Mouse (Mus musculus) embryo, embryonic 10 days (tissue): ENCODE results near the gene Tma16.

Source experiments
- DNase-seq: peaks from one replicate; pipeline ENCODE4 v3.0.0-alpha.2; 2015; ENCODE audit warnings: low spot score

Gene Tma16

GRCm38 (mm10) chr8:66486084-66486763 is at the start of gene Tma16:
Gene Tma16 (minus strand): TSS chr8:66486530.
- peak; percentile 80 for DNase-seq

DNA sequence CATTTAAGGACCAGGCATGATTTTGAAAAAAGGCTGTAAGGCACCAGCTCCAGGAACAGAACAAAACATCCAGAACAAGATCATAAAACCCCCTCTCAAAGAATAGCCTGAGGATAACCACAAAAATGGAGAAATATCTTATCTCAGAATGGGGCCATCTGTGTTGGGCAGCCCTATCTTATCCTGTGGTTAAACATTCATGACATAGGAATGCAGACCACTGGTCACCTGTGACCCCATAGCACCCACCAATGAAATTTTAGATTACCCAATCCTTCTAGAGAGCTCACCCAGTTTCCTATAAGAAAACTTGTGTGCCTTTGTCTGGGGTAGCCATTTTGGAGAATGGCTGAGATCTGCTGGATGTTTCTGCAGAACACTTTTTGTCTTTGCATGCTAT is 34.2 kb upstream of the Tma16 start:
- DNase-seq: no peak

DNA sequence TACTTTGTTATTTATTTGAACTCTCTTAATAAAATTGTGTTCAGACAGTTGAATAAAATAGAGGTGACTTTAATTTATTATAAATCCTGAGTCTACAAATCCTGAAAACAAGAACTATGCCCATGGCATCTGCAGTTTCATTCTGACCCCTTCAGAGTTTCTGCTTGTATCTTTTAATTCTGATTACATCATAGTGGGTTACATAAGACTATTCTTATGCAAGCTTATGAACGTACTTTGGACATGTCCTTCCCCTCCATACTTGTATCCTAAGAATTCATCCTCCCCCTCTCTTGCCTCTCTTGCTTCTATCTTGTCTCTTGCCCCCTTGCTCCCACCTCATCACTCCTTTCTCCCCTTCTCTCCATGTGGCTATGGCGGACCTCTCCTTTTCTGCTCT is 32.8 kb upstream of the Tma16 start:
- DNase-seq: no peak

DNA sequence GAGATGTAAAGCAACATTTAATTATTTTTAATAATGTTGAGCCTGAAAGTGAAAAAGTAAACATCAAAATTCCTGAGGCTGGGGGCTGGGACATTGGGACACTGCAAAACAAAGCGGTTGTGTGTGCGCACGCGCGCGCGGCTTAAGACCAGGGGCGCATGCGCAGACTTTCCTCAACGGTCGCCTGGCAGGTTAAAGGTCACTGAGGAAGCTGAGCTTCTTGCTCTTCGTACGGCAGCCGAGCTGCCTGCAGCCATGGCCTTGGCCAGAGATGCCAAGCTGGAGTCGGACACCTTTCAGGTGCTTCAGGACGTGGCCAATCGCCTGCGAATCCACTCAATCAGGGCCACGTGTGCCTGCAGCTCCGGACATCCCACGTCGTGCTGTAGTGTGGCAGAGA is 25.2 kb upstream of the Tma16 start, which contains the start of gene Tktl2:
Tktl2 (plus strand) TSS at position 220 of the 400 bp plus-strand sequence.
- no peak for DNase-seq

GRCm38 (mm10) chr8:66503381-66503780 is 17.1 kb upstream of the Tma16 start:
- no peak for DNase-seq

DNA sequence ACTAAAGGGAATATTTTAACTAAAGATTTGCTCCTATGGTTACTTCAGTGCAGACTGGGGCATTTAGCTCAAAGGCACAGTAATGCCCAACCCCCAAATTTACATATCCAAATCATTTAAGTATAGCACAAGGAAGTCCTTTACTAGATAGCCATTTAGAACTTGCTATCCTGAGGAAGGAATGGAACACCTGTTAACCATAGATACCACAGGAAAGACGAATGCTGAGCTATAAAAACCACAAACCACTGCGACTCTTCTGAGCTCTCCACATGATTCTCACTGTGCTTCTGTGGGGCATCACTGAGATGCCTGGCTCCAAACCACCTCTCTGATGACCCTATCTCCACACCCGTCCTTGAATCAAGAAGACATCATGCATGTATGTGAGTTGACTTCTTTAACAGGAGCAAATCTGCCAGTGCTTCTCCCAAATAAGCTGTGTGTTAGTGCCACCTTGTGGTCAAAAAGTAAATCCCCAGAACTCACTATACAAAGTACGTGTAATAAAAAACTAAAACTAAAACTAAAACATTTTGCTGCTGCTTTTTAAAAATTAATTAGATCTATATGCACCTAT is 10.8 kb upstream of the Tma16 start:
- DNase-seq: peak; percentile 73

GRCm38 (mm10) chr8:66495726-66496125 is 9.4 kb upstream of the Tma16 start:
- DNase-seq: peak; percentile 72

DNA sequence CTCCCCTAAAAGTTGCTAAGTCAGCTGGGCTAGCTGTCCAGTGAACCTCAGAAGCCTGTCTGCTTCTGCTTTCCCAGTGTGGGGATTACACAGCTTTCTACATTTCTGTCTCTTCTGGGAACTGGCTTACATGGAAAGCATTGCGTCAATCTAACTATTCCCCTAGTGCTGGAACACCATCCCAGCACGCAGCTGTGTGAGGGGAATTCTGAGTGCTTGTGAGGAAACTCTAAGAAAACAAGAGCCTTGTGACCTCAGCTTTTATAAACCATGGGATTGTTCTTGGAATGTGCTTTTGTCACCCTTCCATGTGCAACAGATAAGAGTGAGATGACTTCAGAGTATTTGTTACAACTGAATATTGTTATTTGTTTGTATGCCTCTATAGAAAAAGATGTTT is 8.2 kb upstream of the Tma16 start:
- no peak for DNase-seq

DNA sequence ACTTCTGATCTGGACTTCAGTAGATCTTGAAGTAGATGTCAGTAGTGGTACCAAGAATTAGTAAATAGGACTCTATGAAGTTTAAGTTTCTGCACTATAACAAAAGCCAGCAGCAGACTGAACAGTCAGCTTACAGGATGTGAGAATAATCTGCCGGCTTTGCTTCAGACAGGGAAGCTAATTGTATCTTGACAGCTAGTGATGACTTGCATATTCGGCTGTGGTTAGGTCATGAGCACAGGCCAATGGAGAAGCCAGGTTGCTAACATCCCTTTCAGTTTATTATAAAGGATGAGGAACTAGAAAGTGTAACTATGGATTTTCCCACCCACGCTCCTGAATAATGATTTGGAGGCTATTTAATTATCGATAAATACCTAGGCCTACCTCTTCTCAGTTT is 4.3 kb upstream of the Tma16 start:
- DNase-seq: no peak

DNA sequence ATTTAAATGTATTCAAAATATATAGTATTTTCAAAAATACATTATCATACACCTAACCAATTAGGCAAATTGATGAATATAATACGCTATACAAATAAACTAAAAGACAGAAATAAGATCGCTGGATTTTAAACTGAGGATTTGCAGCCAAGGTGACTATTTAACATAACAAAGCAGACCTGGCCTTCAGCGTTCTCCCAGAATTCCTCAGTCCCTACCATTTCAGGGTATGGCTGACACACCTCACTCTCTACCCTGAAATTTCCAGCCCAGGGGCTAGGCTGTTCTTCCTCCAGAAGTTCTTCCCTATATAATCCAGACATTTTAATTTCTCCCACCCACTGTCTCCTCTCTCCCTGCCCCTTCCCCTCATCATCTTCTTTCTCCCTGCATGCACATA is 2.2 kb upstream of the Tma16 start:
- no peak for DNase-seq

- DNase-seq: no peak
These were observed 9.4 kb downstream of the Tma16 start for GRCm38 (mm10) chr8:66476880-66477279.

DNA sequence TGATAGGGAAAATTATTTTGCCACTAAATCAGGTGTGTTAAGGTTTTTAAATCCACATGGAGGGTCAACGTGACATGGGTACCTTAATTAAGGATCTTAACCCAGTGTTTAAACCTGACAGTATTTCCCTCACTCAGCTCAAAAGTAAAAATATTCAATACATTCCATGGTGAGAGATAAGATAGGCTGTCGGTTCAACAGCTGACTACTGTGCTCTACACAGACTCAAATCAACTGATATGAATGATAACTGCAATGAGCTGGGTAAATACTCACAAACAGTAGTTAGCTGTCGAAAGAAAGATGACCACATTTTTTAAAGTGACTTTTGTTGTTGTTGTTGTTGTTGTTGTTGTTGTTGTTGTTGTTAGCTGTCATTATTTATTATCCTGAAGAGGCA is 16.5 kb downstream of the Tma16 start:
- DNase-seq: no peak

DNA sequence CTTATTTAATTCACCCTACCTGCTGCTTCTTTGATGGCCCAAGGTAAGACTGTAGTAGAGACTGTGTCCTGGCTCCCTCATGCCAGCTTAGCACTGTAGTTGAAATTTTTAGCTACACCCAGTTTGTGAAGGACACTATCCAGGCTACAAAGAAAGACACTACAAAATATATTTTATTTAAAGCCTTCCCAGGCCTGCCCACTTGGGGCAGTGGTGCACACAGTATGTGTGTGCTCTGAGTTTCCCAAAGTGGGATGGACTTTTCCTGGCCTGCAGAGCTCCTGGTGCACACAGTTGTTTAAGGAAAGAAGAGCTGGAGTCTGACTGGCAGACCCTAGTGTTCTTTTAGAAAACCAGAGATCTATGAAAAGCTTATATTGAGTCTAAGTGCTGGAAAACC is 29.3 kb downstream of the Tma16 start:
- DNase-seq: no peak

DNA sequence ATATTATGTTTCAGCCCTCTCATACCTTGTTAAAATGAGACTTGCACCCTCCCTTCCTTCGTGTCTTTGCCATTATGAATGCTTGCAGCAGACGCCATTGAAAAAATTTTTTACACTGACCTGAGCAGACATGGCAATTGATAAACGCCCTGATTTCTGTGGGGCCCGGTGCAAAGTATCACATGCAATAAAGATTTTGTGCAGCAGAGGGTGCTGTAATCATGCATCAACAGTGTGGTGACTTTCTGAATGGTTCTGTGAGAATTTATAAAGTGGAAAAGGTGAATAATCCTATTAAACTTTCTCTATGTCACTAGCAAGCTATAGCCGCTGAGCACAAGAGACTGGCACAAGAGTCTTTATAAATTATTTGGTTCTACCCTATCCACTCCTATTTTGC is 35.6 kb downstream of the Tma16 start:
- peak; percentile 37 for DNase-seq

DNA sequence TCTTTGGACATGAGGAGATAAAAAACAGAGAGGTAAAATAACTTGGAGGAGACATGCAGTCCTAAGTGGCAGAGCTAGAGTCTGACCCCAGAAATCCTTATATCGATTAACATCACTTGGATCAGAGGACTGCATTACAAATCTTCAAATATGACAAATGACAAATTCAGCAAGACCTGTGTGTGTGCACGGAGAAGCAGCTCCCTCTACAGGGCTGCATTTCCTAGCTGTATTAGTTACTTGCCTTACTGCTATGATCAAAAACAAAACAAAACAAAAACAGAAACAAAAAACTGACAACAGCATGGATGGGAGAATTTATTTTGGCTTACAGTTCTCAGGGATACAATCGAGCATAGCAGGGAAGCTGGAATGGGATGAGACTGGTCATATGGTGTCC is 41.0 kb downstream of the Tma16 start:
- no peak for DNase-seq

DNA sequence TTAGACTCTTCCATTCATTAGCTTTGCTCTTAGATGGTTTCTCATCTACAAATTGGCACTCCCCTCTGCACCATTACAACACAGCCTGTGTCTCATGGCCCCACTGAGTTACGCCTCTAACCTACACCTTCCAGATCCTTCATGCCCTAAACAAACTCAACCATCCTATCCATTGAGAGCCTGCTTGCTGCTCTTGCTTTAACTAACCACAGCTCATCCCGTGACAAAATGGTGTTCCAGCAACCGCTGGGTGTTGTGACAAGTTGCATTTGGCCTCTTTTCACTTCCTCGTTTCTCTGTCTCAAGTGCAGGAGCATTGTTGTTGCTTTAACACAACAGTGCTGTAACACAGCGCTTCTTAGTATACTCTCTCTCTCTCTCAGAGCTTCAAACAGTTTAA is 42.2 kb downstream of the Tma16 start:
- DNase-seq: no peak

DNA sequence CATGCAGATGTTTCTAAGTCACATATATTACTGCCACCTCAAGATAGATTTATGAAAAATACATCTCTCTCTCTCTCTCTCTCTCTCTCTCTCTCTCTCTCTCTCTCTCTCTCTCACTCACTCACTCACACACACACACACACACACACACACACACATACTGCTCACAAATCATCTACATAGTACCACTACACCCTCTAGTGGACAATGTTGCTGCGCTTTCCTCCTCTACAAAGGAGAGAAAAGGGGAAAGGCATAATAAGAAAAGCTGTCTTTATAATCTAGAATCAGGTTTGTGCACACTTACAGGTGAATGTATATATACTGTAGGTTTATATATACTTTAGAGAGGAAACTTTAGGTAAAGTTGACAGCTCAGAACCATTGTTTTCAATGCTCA is 43.6 kb downstream of the Tma16 start:
- DNase-seq: peak; percentile 68

DNA sequence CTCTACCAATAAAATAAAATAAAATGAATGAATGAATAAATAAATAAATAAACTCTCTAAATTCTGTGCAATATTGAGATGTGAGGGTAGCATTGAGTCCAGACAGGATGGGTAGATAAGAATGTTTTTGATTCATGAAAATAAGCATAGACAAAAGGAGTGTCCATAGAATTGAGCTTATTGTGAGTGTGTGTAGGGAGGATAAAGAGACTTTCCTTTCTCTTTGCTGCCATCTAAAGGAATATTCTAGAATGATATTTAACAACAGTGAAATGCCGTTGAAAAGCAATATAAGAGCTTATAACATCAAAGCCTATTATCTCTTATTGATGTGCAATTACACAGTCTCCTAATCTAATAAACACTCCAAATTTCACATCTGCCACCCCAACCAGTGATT is 45.2 kb downstream of the Tma16 start:
- DNase-seq: no peak

GRCm38 (mm10) chr8:66438468-66438867 is 47.9 kb downstream of the Tma16 start:
- no peak for DNase-seq

GRCm38 (mm10) chr8:66437929-66438328 is 48.4 kb downstream of the Tma16 start:
- DNase-seq: no peak

GRCm38 (mm10) chr8:66436804-66437203 is 49.5 kb downstream of the Tma16 start:
- no peak for DNase-seq

DNA sequence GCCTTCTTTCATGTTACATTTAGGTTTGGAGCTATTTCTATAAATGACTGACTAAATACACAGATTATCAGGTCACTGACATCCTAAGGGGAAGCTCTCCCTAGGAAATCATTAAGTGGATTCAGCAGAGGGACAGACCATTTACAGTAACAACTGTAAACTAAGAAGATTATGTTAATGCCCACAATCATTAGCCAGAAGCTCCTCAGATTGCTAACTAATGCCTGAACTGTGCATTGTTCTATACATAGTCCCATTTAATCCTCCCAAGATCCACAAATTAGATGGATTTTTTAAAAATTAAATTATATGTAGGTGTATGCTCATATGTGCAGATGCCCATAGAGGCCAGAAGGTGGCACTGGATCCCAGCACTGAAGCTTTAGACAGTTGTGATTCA is 52.8 kb downstream of the Tma16 start:
- DNase-seq: no peak

DNA sequence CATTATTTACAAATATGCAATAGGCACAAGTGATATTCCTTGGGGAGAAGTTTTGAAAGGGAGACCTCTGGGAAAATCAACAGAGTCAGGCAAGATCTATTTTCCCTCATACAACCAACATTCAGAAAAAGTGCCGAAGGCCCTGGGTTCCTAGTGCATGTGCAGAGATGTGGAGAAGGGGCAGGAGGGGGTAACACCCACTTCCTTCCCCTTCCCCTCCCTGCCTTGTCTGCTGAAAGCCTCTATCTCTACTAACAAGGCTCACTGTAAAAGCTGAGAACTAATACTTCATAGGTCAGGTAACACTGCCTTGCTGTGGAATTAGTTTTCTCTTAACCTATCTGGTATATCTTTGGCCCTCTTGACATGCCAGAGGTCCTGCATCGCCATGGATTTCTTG is 55.7 kb downstream of the Tma16 start:
- no peak for DNase-seq
